Mouse (Mus musculus) midbrain, embryonic 13.5 days (tissue): Measurements from ENCODE around the gene Ptcd1. TPM values are rescaled to one million over a fixed set of nuclear protein-coding genes. Genes with fewer than 3 reads are reported as not detected.

Experiments
- ATAC-seq: fragments of 200-750 bp; cut with Nextera tagmentation; 2 replicates; pipeline ENCODE4 v1.8.0; 2017; ENCODE audit warnings: mild to moderate bottlenecking, moderate TSS enrichment, moderate library complexity
- H3K27ac ChIP-seq: fragments of 300-500 bp; sonication (generic); 2 replicates; pipeline ENCODE4 v1.5.1; 2015; ENCODE audit warnings: inconsistent platforms, mild to moderate bottlenecking, moderate library complexity
- H3K27me3 ChIP-seq: fragments of 300-500 bp; sonication (generic); 2 replicates; pipeline ENCODE4 v1.6.1; 2015; ENCODE audit warnings: mild to moderate bottlenecking, inconsistent platforms
- H3K36me3 ChIP-seq: fragments of 300-500 bp; sonication (generic); 2 replicates; pipeline ENCODE4 v1.6.1; 2015; ENCODE audit warnings: mild to moderate bottlenecking, inconsistent platforms
- H3K4me1 ChIP-seq: fragments of 300-500 bp; sonication (generic); replicated peaks from 2 replicates; pipeline ENCODE4 v1.6.1; 2015; ENCODE audit warnings: inconsistent platforms
- H3K4me2 ChIP-seq: fragments of 300-500 bp; sonication (generic); replicated peaks from 2 replicates; pipeline ENCODE4 v1.6.1; 2015; ENCODE audit warnings: moderate library complexity, mild to moderate bottlenecking, inconsistent platforms
- H3K4me3 ChIP-seq: fragments of 300-500 bp; sonication (generic); replicated peaks from 2 replicates; pipeline ENCODE4 v1.5.1; 2015; ENCODE audit warnings: mild to moderate bottlenecking, inconsistent platforms
- H3K9ac ChIP-seq: fragments of 300-500 bp; sonication (generic); replicated peaks from 2 replicates; pipeline ENCODE4 v1.6.1; 2015; ENCODE audit warnings: mild to moderate bottlenecking, inconsistent platforms
- H3K9me3 ChIP-seq: fragments of 300-500 bp; sonication (generic); 2 replicates; pipeline ENCODE4 v1.6.1; 2016; ENCODE audit warnings: mild to moderate bottlenecking, inconsistent platforms
- WGBS: fragments of 180-500 bp; shearing (Covaris S2); methylation state at CpG from one replicate; pipeline ENCODE4 v1.1.7; 2015; 5-methylcytosine and 5-hydroxymethylcytosine counted together
- polyA plus RNA-seq: library from polyadenylated mRNA; unstranded; fragments of >200 nt; fragmentation: Nextera tagmentation; extraction: Ambion mirVana; gene quantifications from 2 replicates; pipeline ENCODE4 v1.2.1, GENCODE M21; 2015

The Ptcd1 gene
- polyA plus RNA-seq, 1 experiment from 2014 or later: 22.8 TPM

GRCm38 (mm10) chr5:145123396-145123795 is 43.5 kb downstream of the Ptcd1 start:
- Histone ChIP-seq H3K27me3 (no peaks in the 10 kb centered on the region), H3K27ac (no peak overlapping the region), H3K36me3 (peaks cover 50% of the 10 kb centered on the region), H3K9ac (no peak overlapping the region), H3K4me2 (no peak overlapping the region), H3K4me1 (no peaks in the 10 kb centered on the region), H3K9me3 (no peaks in the 10 kb centered on the region), H3K4me3 (no peak overlapping the region)
- ATAC-seq: no peak
- WGBS: 95% methylated on average over 19 of the region's 19 CpGs

- Histone ChIP-seq H3K4me2 (no peak overlapping the region), H3K36me3 (peaks cover 27% of the 10 kb centered on the region), H3K4me3 (no peak overlapping the region), H3K9me3 (no peaks in the 10 kb centered on the region), H3K27me3 (0 out of 2 replicates have a peak, but pooled peaks cover 5% of the 10 kb centered on the region), H3K4me1 (no peaks in the 10 kb centered on the region), H3K9ac (no peak overlapping the region), H3K27ac (no peak overlapping the region)
- ATAC-seq: no peak
- 87% methylated on average over 7 of the region's 7 CpGs for WGBS
These were observed 46.0 kb downstream of the Ptcd1 start for GRCm38 (mm10) chr5:145120921-145121320.

- no peak for ATAC-seq
- Histone ChIP-seq H3K9ac (no peak overlapping the region), H3K36me3 (peaks cover 11% of the 10 kb centered on the region), H3K4me2 (no peak overlapping the region), H3K27me3 (peaks cover 19% of the 10 kb centered on the region), H3K9me3 (no peaks in the 10 kb centered on the region), H3K4me3 (no peak overlapping the region), H3K27ac (no peak overlapping the region), H3K4me1 (peaks cover 6% of the 10 kb centered on the region; the same call in 1 of the 2 replicates)
- 87% methylated on average over 2 of the region's 2 CpGs for WGBS
These were observed 47.5 kb downstream of the Ptcd1 start for GRCm38 (mm10) chr5:145119385-145119784.

- 88% methylated on average over 5 of the region's 5 CpGs for WGBS
- no peak for ATAC-seq
- peaks cover 27% of the 10 kb centered on the region for H3K27me3 ChIP-seq
- peaks cover 2% of the 10 kb centered on the region for H3K36me3 ChIP-seq
- H3K4me1 ChIP-seq: peaks cover 14% of the 10 kb centered on the region
- no peak overlapping the region for H3K9ac ChIP-seq
- no peak overlapping the region for H3K27ac ChIP-seq
- no peak overlapping the region for H3K4me3 ChIP-seq
- no peaks in the 10 kb centered on the region for H3K9me3 ChIP-seq
- H3K4me2 ChIP-seq: no peak overlapping the region
These were observed 48.4 kb downstream of the Ptcd1 start for GRCm38 (mm10) chr5:145118461-145118860.

- no peak overlapping the region for H3K4me3 ChIP-seq
These were observed 48.9 kb downstream of the Ptcd1 start for GRCm38 (mm10) chr5:145118005-145118404.

GRCm38 (mm10) chr5:145116916-145117315 is 50.0 kb downstream of the Ptcd1 start:
- H3K4me1 ChIP-seq: peaks cover 14% of the 10 kb centered on the region
- H3K4me3 ChIP-seq: no peak overlapping the region
- H3K4me2 ChIP-seq: no peak overlapping the region
- WGBS: 44% methylated on average over 10 of the region's 10 CpGs
- H3K9ac ChIP-seq: no peak overlapping the region
- H3K27me3 ChIP-seq: peaks cover 31% of the 10 kb centered on the region
- no peaks in the 10 kb centered on the region for H3K9me3 ChIP-seq
- ATAC-seq: no peak
- no peak overlapping the region for H3K27ac ChIP-seq
- no peaks in the 10 kb centered on the region for H3K36me3 ChIP-seq

More at GRCm38 (mm10) chr5:145118005-145118404, 48.9 kb downstream of the Ptcd1 start:
- no peak overlapping the region for H3K4me2 ChIP-seq
- 70% methylated on average over 6 of the region's 6 CpGs for WGBS
- no peaks in the 10 kb centered on the region for H3K9me3 ChIP-seq
- peaks cover 14% of the 10 kb centered on the region for H3K4me1 ChIP-seq
- no peak overlapping the region for H3K9ac ChIP-seq
- H3K27me3 ChIP-seq: peaks cover 31% of the 10 kb centered on the region
- H3K36me3 ChIP-seq: no peaks in the 10 kb centered on the region
- no peak overlapping the region for H3K27ac ChIP-seq
- no peak for ATAC-seq

GRCm38 (mm10) chr5:145116316-145116715 is 50.6 kb downstream of the Ptcd1 start:
- WGBS: 66% methylated on average over 4 of the region's 4 CpGs
- ATAC-seq: no peak
- no peak overlapping the region for H3K4me2 ChIP-seq
- H3K9me3 ChIP-seq: no peaks in the 10 kb centered on the region
- H3K9ac ChIP-seq: no peak overlapping the region
- H3K4me3 ChIP-seq: no peak overlapping the region
- H3K27ac ChIP-seq: no peak overlapping the region
- H3K4me1 ChIP-seq: peaks cover 14% of the 10 kb centered on the region
- H3K36me3 ChIP-seq: peaks cover 2% of the 10 kb centered on the region; the same call in 1 of the 2 replicates
- peaks cover 31% of the 10 kb centered on the region for H3K27me3 ChIP-seq

- WGBS: 95% methylated on average over 5 of the region's 5 CpGs
- Histone ChIP-seq H3K4me1 (peaks cover 14% of the 10 kb centered on the region), H3K4me3 (no peak overlapping the region), H3K4me2 (no peak overlapping the region), H3K27me3 (peaks cover 31% of the 10 kb centered on the region), H3K9ac (no peak overlapping the region), H3K36me3 (peaks cover 8% of the 10 kb centered on the region), H3K27ac (no peak overlapping the region), H3K9me3 (no peaks in the 10 kb centered on the region)
- no peak for ATAC-seq
These were observed 51.2 kb downstream of the Ptcd1 start for GRCm38 (mm10) chr5:145115736-145116135.

- Histone ChIP-seq H3K4me1 (peaks cover 14% of the 10 kb centered on the region), H3K27ac (no peak overlapping the region), H3K4me3 (peak overlapping the region; percentile 42), H3K4me2 (peak overlapping the region; percentile 57), H3K9ac (peak overlapping the region; percentile 56), H3K27me3 (peaks cover 31% of the 10 kb centered on the region), H3K9me3 (no peaks in the 10 kb centered on the region), H3K36me3 (peaks cover 17% of the 10 kb centered on the region)
- ATAC-seq: peak; percentile 47
- WGBS: 21% methylated on average over 39 of the region's 40 CpGs
These were observed 52.1 kb downstream of the Ptcd1 start for GRCm38 (mm10) chr5:145114606-145115473.

GRCm38 (mm10) chr5:145114071-145114605 is 52.8 kb downstream of the Ptcd1 start, which contains the start of gene Arpc1b:
Gene Arpc1b (plus strand): TSS chr5:145114215.
- Histone ChIP-seq H3K36me3 (peaks cover 24% of the 10 kb centered on the region), H3K4me1 (peaks cover 14% of the 10 kb centered on the region), H3K27ac (no peak within 1 kb of the TSS), H3K4me3 (peak within 1 kb of the TSS; percentile 42), H3K9me3 (no peaks in the 10 kb centered on the region), H3K27me3 (peaks cover 31% of the 10 kb centered on the region), H3K4me2 (peak within 1 kb of the TSS; percentile 57), H3K9ac (peak within 1 kb of the TSS; percentile 56)
- 1% methylated on average over 45 of the region's 53 CpGs for WGBS
- ATAC-seq: peak; percentile 63

GRCm38 (mm10) chr5:145113416-145113815 is 53.5 kb downstream of the Ptcd1 start:
- 54% methylated on average over 2 of the region's 2 CpGs for WGBS
- no peak overlapping the region for H3K27ac ChIP-seq
- ATAC-seq: no peak
- no peak overlapping the region for H3K9ac ChIP-seq
- peaks cover 14% of the 10 kb centered on the region for H3K4me1 ChIP-seq
- H3K36me3 ChIP-seq: peaks cover 30% of the 10 kb centered on the region
- peak overlapping the region; percentile 57; the same call in 1 of the 2 replicates for H3K4me2 ChIP-seq
- no peaks in the 10 kb centered on the region for H3K9me3 ChIP-seq
- peaks cover 31% of the 10 kb centered on the region for H3K27me3 ChIP-seq
- peak overlapping the region; percentile 42; the same call in 1 of the 2 replicates for H3K4me3 ChIP-seq

GRCm38 (mm10) chr5:145112566-145112965 is 54.3 kb downstream of the Ptcd1 start:
- no peak overlapping the region for H3K27ac ChIP-seq
- H3K9me3 ChIP-seq: no peaks in the 10 kb centered on the region
- 86% methylated on average over 8 of the region's 8 CpGs for WGBS
- H3K4me3 ChIP-seq: no peak overlapping the region
- H3K4me1 ChIP-seq: peaks cover 14% of the 10 kb centered on the region
- H3K36me3 ChIP-seq: peaks cover 38% of the 10 kb centered on the region
- H3K4me2 ChIP-seq: no peak overlapping the region
- peaks cover 31% of the 10 kb centered on the region for H3K27me3 ChIP-seq
- no peak for ATAC-seq
- H3K9ac ChIP-seq: no peak overlapping the region
